In genomic region chr11:4967549-4967948, GRCm38 (mm10) we compare ENCODE assay signal across 24 mouse cellular contexts. TPM values are rescaled to one million over a fixed set of nuclear protein-coding genes. Genes with fewer than 3 reads are reported as not detected.
DNase-seq lines count a peak whose midpoint lies in the region; ATAC-seq and TF ChIP-seq lines count a peak whose summit lies in the region.
"Had no signal": no experiment of that assay in that cellular context is flagged by ENCODE, and none has a peak within 500 bp of the region (broad histone marks: within the 10 kb centered on the region; RNA-seq: fewer than 3 reads in every experiment).

No protein-coding gene starts in this region.

- 0 out of 2 replicates have a peak overlapping the region, but pooled peaks have one; percentile 31 for H3K9ac ChIP-seq in midbrain, embryonic 16.5 days (ENCODE audit: low read depth, low read length)
- no peak overlapping the region for H3K9ac ChIP-seq in midbrain, embryonic 15.5 days
- no peak overlapping the region for H3K9ac ChIP-seq in liver, embryonic 14.5 days (replicated peaks)
- H3K9ac ChIP-seq: embryonic facial prominence, embryonic 12.5 days; forebrain, embryonic 13.5 days; intestine, embryonic 15.5 days; lung, embryonic 14.5 days; stomach, embryonic 15.5 days had no signal

- no peaks in the 10 kb centered on the region for H3K36me3 ChIP-seq in midbrain, embryonic 16.5 days (ENCODE audit: control insufficient read depth, insufficient read depth, low read length)
- no peaks in the 10 kb centered on the region for H3K36me3 ChIP-seq in midbrain, embryonic 15.5 days (replicated peaks)
- H3K36me3 ChIP-seq in liver, embryonic 14.5 days (replicated peaks; ENCODE audit: control insufficient read depth, insufficient read depth, low read depth), result no peaks in the 10 kb centered on the region
- no peaks in the 10 kb centered on the region for H3K36me3 ChIP-seq in myocyte (ENCODE audit: control insufficient read depth, insufficient read depth)
- H3K36me3 ChIP-seq: embryonic facial prominence, embryonic 12.5 days; intestine, embryonic 15.5 days; limb, embryonic 13.5 days; stomach, embryonic 15.5 days had no signal

- TF ChIP-seq POLR2A in myocyte (IDR thresholded peaks at IDR 0.05; ENCODE audit: insufficient read length, low read depth), result no peak

- DNase-seq in liver, embryonic 14.5 days (ENCODE audit: low read depth in 3 of 3, low spot score in 3 of 3), result peak in 2 of 3 experiments; percentile 58 to 61
- no peak for DNase-seq in T-cell, adult 2 months (ENCODE audit: low spot score)
- no peak for DNase-seq in yolk sac, embryonic 10.5 days (ENCODE audit: low spot score)
- no peak for DNase-seq in heart, adult 18-20 months
- DNase-seq: cerebellum, adult 11-12 months; gastrocnemius, adult 2 months; kidney, adult 8-10 months; lung, embryonic 14.5 days; thymus, adult 18-20 months; thymus, postnatal 36 days had no signal

- TF ChIP-seq CTCF in liver, embryonic 14.5 days (IDR thresholded peaks at IDR 0.05; ENCODE audit: low read depth), result no peak

- WGBS in midbrain, embryonic 16.5 days, result 40% methylated on average over 2 of the region's 2 CpGs
- WGBS in midbrain, embryonic 15.5 days, result 42% methylated on average over 2 of the region's 2 CpGs
- 11% methylated on average over 2 of the region's 2 CpGs for WGBS in liver, embryonic 14.5 days (ENCODE audit: insufficient replicate concordance)

- H3K27ac ChIP-seq in midbrain, embryonic 16.5 days (ENCODE audit: low read length), result no peak overlapping the region
- H3K27ac ChIP-seq in midbrain, embryonic 15.5 days, result no peak overlapping the region
- H3K27ac ChIP-seq in liver, embryonic 14.5 days, result peak overlapping the region; percentile 34
- H3K27ac ChIP-seq: embryonic facial prominence, embryonic 12.5 days; forebrain, embryonic 13.5 days; gastrocnemius, adult 2 months; intestine, embryonic 15.5 days; layer of hippocampus, adult 2 months; limb, embryonic 13.5 days; stomach, embryonic 15.5 days had no signal

- no peaks in the 10 kb centered on the region for H3K9me3 ChIP-seq in midbrain, embryonic 16.5 days (replicated peaks; ENCODE audit: control insufficient read depth, low read length, poor library complexity, severe bottlenecking)
- no peaks in the 10 kb centered on the region for H3K9me3 ChIP-seq in midbrain, embryonic 15.5 days
- H3K9me3 ChIP-seq in liver, embryonic 14.5 days (ENCODE audit: control insufficient read depth, low read length), result no peaks in the 10 kb centered on the region
- H3K9me3 ChIP-seq: embryonic facial prominence, embryonic 12.5 days; forebrain, embryonic 13.5 days; intestine, embryonic 15.5 days; limb, embryonic 13.5 days; stomach, embryonic 15.5 days had no signal

- peak; percentile 79 for TF ChIP-seq EP300 in liver, embryonic 14.5 days (IDR thresholded peaks at IDR 0.05; ENCODE audit: low read depth)

- no peak overlapping the region for H3K4me2 ChIP-seq in midbrain, embryonic 16.5 days (ENCODE audit: low read length)
- H3K4me2 ChIP-seq in midbrain, embryonic 15.5 days, result no peak overlapping the region
- H3K4me2 ChIP-seq in liver, embryonic 14.5 days (ENCODE audit: low read depth), result peak overlapping the region; percentile 13
- no peak overlapping the region for H3K4me2 ChIP-seq in myocyte (ENCODE audit: low read depth)
- H3K4me2 ChIP-seq: embryonic facial prominence, embryonic 12.5 days; forebrain, embryonic 13.5 days; intestine, embryonic 15.5 days; limb, embryonic 13.5 days; lung, embryonic 14.5 days; midbrain, embryonic 11.5 days; stomach, embryonic 15.5 days had no signal

- H3ac ChIP-seq in myocyte (ENCODE audit: control insufficient read depth, insufficient read length), result no peak overlapping the region

- peaks cover 4% of the 10 kb centered on the region for H3K4me1 ChIP-seq in midbrain, embryonic 16.5 days (ENCODE audit: control insufficient read depth, insufficient read depth, low read length)
- H3K4me1 ChIP-seq in midbrain, embryonic 15.5 days, result peaks cover 3% of the 10 kb centered on the region; the same call in 1 of the 2 replicates
- peaks cover 2 to 22% of the 10 kb centered on the region in 2 experiments for H3K4me1 ChIP-seq in liver, embryonic 14.5 days (replicated peaks; ENCODE audit: control insufficient read depth in 2 of 2, insufficient read depth in 2 of 2, low read length in 1 of 2)
- H3K4me1 ChIP-seq: embryonic facial prominence, embryonic 12.5 days; forebrain, embryonic 13.5 days; stomach, embryonic 15.5 days had no signal

- no peaks in the 10 kb centered on the region for H3K27me3 ChIP-seq in midbrain, embryonic 16.5 days (ENCODE audit: control insufficient read depth, insufficient read depth, low read depth, low read length)
- no peaks in the 10 kb centered on the region for H3K27me3 ChIP-seq in midbrain, embryonic 15.5 days (replicated peaks)
- no peaks in the 10 kb centered on the region for H3K27me3 ChIP-seq in liver, embryonic 14.5 days (ENCODE audit: control insufficient read depth, insufficient read depth, low read length)
- H3K27me3 ChIP-seq in myocyte (ENCODE audit: control insufficient read depth, insufficient read depth, insufficient read length), result peaks cover 45% of the 10 kb centered on the region
- H3K27me3 ChIP-seq: CH12.LX; forebrain, embryonic 13.5 days; intestine, embryonic 15.5 days; stomach, embryonic 15.5 days had no signal

- ATAC-seq in midbrain, embryonic 16.5 days, result no peak
- no peak for ATAC-seq in midbrain, embryonic 15.5 days (replicated peaks)
- ATAC-seq in erythroblast, adult 5-6 weeks (replicated peaks; ENCODE audit: low FRiP score, poor library complexity, severe bottlenecking), result peak; percentile 85
- ATAC-seq in liver, embryonic 14.5 days (ENCODE audit: insufficient read depth), result peak; percentile 72
- ATAC-seq: forebrain, embryonic 13.5 days; hindbrain, embryonic 16.5 days; intestine, embryonic 15.5 days had no signal

- H3K79me2 ChIP-seq in myocyte (ENCODE audit: control insufficient read depth, insufficient read depth), result no peaks in the 10 kb centered on the region

- H3K4me3 ChIP-seq in midbrain, embryonic 16.5 days (ENCODE audit: low read depth, low read length), result no peak overlapping the region
- no peak overlapping the region for H3K4me3 ChIP-seq in midbrain, embryonic 15.5 days
- no peak overlapping the region for H3K4me3 ChIP-seq in liver, embryonic 14.5 days (ENCODE audit: insufficient read depth in 1 of 2, low read depth in 2 of 2, low read length in 2 of 2)
- H3K4me3 ChIP-seq in myocyte, result no peak overlapping the region
- H3K4me3 ChIP-seq: embryonic facial prominence, embryonic 12.5 days; erythroblast, embryonic 14.5 days; forebrain, embryonic 13.5 days; gastrocnemius, adult 2 months; intestine, embryonic 15.5 days; layer of hippocampus, adult 2 months; limb, embryonic 13.5 days; stomach, embryonic 15.5 days had no signal

TF ChIP-seq in myocyte, 11 proteins besides CTCF, POLR2A, EP300 and RAD21:
- TF ChIP-seq POLR2AphosphoS2 (IDR thresholded peaks at IDR 0.05; ENCODE audit: insufficient read length, low read depth) (no peak), SRF (IDR thresholded peaks at IDR 0.05; ENCODE audit: control insufficient read depth, insufficient read length, low read depth) (no peak), MYOD1 (IDR thresholded peaks at IDR 0.05; ENCODE audit: control insufficient read depth in 1 of 3, insufficient read length in 2 of 3, low read depth in 2 of 3) (no peak), TCF12 (IDR thresholded peaks at IDR 0.05; ENCODE audit: insufficient read depth, poor library complexity, severe bottlenecking) (no peak), CEBPB (IDR thresholded peaks at IDR 0.05; ENCODE audit: insufficient read depth, poor library complexity, severe bottlenecking) (no peak), E2F4 (IDR thresholded peaks at IDR 0.05; ENCODE audit: insufficient read depth) (no peak), USF1 (IDR thresholded peaks at IDR 0.05; ENCODE audit: low read depth) (peak; percentile 26), TCF3 (IDR thresholded peaks at IDR 0.05; ENCODE audit: insufficient read length, low read depth) (no peak)

RNA-seq across cellular contexts. Expression of gene Ap1b1, which starts 19.1 kb away (rescaled TPM):
- polyA plus RNA-seq in midbrain, embryonic 16.5 days (2015; fragmentation: Nextera tagmentation; extraction: Ambion mirVana), result 104 and 108 TPM in 2 replicates
- polyA plus RNA-seq in midbrain, embryonic 15.5 days (2015; fragmentation: Nextera tagmentation; extraction: Ambion mirVana), result 110 and 113 TPM in 2 replicates
- total RNA-seq in erythroblast, adult 5-6 weeks (2015; ENCODE audit: low replicate concordance), result 20.4 and 23.0 TPM in 2 replicates
- 53.6 and 106 TPM in 2 replicates for total RNA-seq in erythroblast, adult 5-6 weeks (2017; ENCODE audit: low replicate concordance)
- 54.1 and 58.8 TPM in 2 replicates for polyA plus RNA-seq in liver, embryonic 14.5 days (2012; rRNA removed)
- polyA plus RNA-seq in liver, embryonic 14.5 days (2014; fragmentation: Nextera tagmentation; extraction: Ambion mirVana), result 64.1 and 77.8 TPM in 2 replicates
- polyA plus RNA-seq in myocyte (2012; fragmentation: generic; extraction: Trizol), result 55.6 TPM
- total RNA-seq in heart, adult 18-20 months (2021), result 10 to 100 TPM; 49.7 to 58.1 TPM

RNA-seq across cellular contexts. Expression of gene Nefh, which starts 19.7 kb away (rescaled TPM):
- polyA plus RNA-seq in midbrain, embryonic 16.5 days (2015; fragmentation: Nextera tagmentation; extraction: Ambion mirVana), result 3.7 and 4.3 TPM in 2 replicates
- 3.6 and 3.9 TPM in 2 replicates for polyA plus RNA-seq in midbrain, embryonic 15.5 days (2015; fragmentation: Nextera tagmentation; extraction: Ambion mirVana)
- 0.77 and 3.1 TPM in 2 replicates for total RNA-seq in erythroblast, adult 5-6 weeks (2015; ENCODE audit: low replicate concordance)
- 0.70 and 1.8 TPM in 2 replicates for total RNA-seq in erythroblast, adult 5-6 weeks (2017; ENCODE audit: low replicate concordance)
- polyA plus RNA-seq in liver, embryonic 14.5 days (2012; rRNA removed), result 0.08 and 0.16 TPM in 2 replicates
- 0.22 and 0.29 TPM in 2 replicates for polyA plus RNA-seq in liver, embryonic 14.5 days (2014; fragmentation: Nextera tagmentation; extraction: Ambion mirVana)
- 0.04 TPM for polyA plus RNA-seq in myocyte (2012; fragmentation: generic; extraction: Trizol)
- total RNA-seq in heart, adult 18-20 months (2021), result not detected
- total RNA-seq: CH12.LX; gastrocnemius, adult 2 months had no signal

Comparison
In these comparisons a context has a peak if more than half of its experiments do, and no peak if none do; other contexts are left out.
1. ATAC-seq: peak in erythroblast, adult 5-6 weeks (single experiment) and liver, embryonic 14.5 days (single experiment); none in midbrain, embryonic 16.5 days (single experiment) and midbrain, embryonic 15.5 days (single experiment).
2. DNase-seq: peak in liver, embryonic 14.5 days (2 of 3); none in T-cell, adult 2 months (single experiment), yolk sac, embryonic 10.5 days (single experiment) and heart, adult 18-20 months (0 of 2).